Mouse (Mus musculus) liver, embryonic 14.5 days (tissue): ENCODE measurements around the gene D7Ertd443e.

Source experiments
- CTCF ChIP-seq: IDR thresholded peaks from 2 replicates; pipeline ENCODE4 v1.5.1; 2016; ENCODE audit warnings: antibody characterized with exemption, low read depth, control low read depth
- EP300 ChIP-seq: IDR thresholded peaks from 2 replicates; pipeline ENCODE4 v1.6.1; 2016; ENCODE audit warnings: antibody characterized with exemption, low read depth

DNA sequence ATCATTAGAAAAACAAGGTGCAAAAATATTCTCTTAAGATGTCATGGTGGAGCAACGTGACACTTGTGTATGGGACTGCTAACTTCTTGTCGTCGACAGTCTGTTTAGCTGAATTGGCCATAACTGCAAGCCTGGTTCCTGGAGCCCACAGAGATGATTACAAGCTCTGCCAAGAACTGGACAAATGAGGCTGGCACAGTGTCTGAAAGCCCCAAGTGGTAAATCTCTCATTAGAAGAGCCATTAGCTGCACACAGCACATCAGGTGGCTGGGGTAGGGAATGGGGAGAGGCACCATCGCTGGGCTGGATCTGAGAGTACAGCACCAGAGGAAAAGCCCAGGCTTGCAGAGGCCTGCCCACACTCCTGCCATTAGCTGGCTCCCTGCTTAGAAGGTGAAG is 16.2 kb downstream of the D7Ertd443e start:
- TF ChIP-seq CTCF: no peak
- TF ChIP-seq EP300: no peak
